Mouse (Mus musculus): Measurements from ENCODE around the gene Rora.

DNA sequence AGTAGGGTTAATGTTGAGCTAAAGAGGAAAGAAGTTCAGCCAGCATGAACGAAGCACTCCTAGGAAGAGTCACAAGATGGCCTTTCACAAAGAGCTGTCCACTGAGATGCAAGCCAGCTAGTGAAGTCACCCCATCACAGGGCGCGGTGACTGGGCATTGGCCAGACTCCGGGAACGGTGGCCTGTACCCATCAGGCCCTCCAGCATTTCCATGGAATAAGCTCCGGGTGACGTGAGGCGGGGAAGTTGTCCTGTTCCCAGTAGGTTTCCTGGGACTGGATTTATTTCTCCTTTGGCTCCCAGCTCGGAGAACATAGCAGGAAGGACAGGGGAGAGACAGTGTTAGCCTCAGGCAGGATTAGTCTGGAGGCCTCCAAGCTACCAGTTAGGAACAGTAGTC, 481.0 kb downstream of the Rora start:
- no peak for TF ChIP-seq CTCF (IDR thresholded peaks at IDR 0.05; ENCODE audit: control insufficient read depth, insufficient read depth, insufficient replicate concordance, low read depth, low read length)
- no peak for TF ChIP-seq POLR2A (IDR thresholded peaks at IDR 0.05; ENCODE audit: control insufficient read depth, low read depth, low read length)
